Mouse (Mus musculus) forebrain, embryonic 16.5 days (tissue): Measurements from ENCODE around the gene Park7. TPM values are rescaled to one million over a fixed set of nuclear protein-coding genes. Genes with fewer than 3 reads are reported as not detected.

Experiments used
- ATAC-seq: fragments of 200-750 bp; cut with Nextera tagmentation; 2 replicates; pipeline ENCODE4 v1.8.0; 2017; ENCODE audit warnings: mild to moderate bottlenecking, moderate library complexity
- H3K27ac ChIP-seq: fragments of 300-500 bp; sonication (generic); 2 replicates; pipeline ENCODE4 v1.5.1; 2014; ENCODE audit warnings: low read length, control low read depth
- H3K27me3 ChIP-seq: fragments of 300-500 bp; sonication (generic); replicated peaks from 2 replicates; pipeline ENCODE4 v1.6.1; 2014; ENCODE audit warnings: low read length; ENCODE audit not compliant: control insufficient read depth, insufficient read depth
- H3K36me3 ChIP-seq: fragments of 300-500 bp; sonication (generic); 2 replicates; pipeline ENCODE4 v1.6.1; 2014; ENCODE audit not compliant: control insufficient read depth, insufficient read depth
- H3K4me1 ChIP-seq: fragments of 300-500 bp; sonication (generic); replicated peaks from 2 replicates; pipeline ENCODE4 v1.6.1; 2014; ENCODE audit warnings: low read length; ENCODE audit not compliant: control insufficient read depth, insufficient read depth
- H3K4me2 ChIP-seq: fragments of 300-500 bp; sonication (generic); 2 replicates; pipeline ENCODE4 v1.6.1; 2014; ENCODE audit warnings: mild to moderate bottlenecking, low read length, control low read depth
- H3K4me3 ChIP-seq: fragments of 300-500 bp; sonication (generic); replicated peaks from 2 replicates; pipeline ENCODE4 v1.5.1; 2014; ENCODE audit warnings: mild to moderate bottlenecking, low read length, control low read depth
- H3K9ac ChIP-seq: fragments of 300-500 bp; sonication (generic); replicated peaks from 2 replicates; pipeline ENCODE4 v1.6.1; 2014; ENCODE audit warnings: low read depth, low read length, control low read depth
- H3K9me3 ChIP-seq: fragments of 300-500 bp; sonication (generic); 2 replicates; pipeline ENCODE4 v1.6.1; 2016; ENCODE audit warnings: low read length; ENCODE audit not compliant: control insufficient read depth
- WGBS: fragments of 180-500 bp; shearing (Covaris S2); extraction: QIAGEN DNeasy Blood & Tissue Kit; methylation state at CpG from one replicate; pipeline ENCODE4 v1.1.7; 2014; 5-methylcytosine and 5-hydroxymethylcytosine counted together
- polyA plus RNA-seq: library from polyadenylated mRNA; unstranded; fragments of >200 nt; fragmentation: Nextera tagmentation; extraction: Ambion mirVana; gene quantifications from 2 replicates; pipeline ENCODE4 v1.2.1, GENCODE M21; 2015

The Park7 gene
- polyA plus RNA-seq, 1 experiment from 2014 or later = 370 TPM

DNA sequence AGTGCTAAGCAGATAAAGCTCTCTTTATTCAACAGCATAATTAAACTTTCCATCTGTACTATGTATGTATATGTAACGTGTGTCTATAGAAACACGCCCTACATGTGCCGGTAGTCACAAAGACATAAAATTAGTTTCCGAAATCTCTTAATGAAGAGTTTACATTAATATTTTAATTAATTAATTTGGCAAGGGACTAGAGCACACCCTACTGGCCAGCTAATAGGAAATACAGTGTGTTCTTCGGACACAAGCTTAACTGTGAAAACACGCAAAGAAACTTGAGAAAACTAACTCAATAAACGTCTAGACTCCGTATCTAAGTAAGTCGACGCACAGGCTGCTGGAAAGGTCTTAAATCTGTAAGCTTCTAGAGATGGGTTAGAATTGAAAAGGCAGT lies 64.3 kb downstream of the Park7 start:
- Histone ChIP-seq H3K4me1 (peaks cover 5% of the 10 kb centered on the region; the same call in 1 of the 2 replicates), H3K9ac (no peak overlapping the region), H3K9me3 (no peaks in the 10 kb centered on the region), H3K4me3 (no peak overlapping the region), H3K27ac (no peak overlapping the region), H3K27me3 (0 out of 2 replicates have a peak, but pooled peaks cover 3% of the 10 kb centered on the region), H3K36me3 (no peaks in the 10 kb centered on the region), H3K4me2 (no peak overlapping the region)
- WGBS = 54% methylated on average over 10 of the region's 10 CpGs
- ATAC-seq = no peak

Other genes starting within 250 kb of the Park7 start
- 16.3 and 16.6 TPM in 2 replicates for gene Errfi1, start 60.5 kb downstream of the Park7 start, polyA plus RNA-seq
- 0.34 and 0.35 TPM in 2 replicates for gene Tnfrsf9, start 125 bp upstream of the Park7 start, polyA plus RNA-seq
- not detected in 2 replicates for gene Uts2, start 82.7 kb upstream of the Park7 start, polyA plus RNA-seq
- gene Per3, start 130.2 kb upstream of the Park7 start, polyA plus RNA-seq = 3.2 and 4.1 TPM in 2 replicates
- gene Vamp3, start 143.5 kb upstream of the Park7 start, polyA plus RNA-seq = 62.7 and 72.2 TPM in 2 replicates
- 0.39 TPM in 1 of 2 replicates, not detected in the other for gene Gm13090, start 175.1 kb upstream of the Park7 start, polyA plus RNA-seq